Mouse (Mus musculus): Measurements from ENCODE around the gene Fgfr2.

DNA sequence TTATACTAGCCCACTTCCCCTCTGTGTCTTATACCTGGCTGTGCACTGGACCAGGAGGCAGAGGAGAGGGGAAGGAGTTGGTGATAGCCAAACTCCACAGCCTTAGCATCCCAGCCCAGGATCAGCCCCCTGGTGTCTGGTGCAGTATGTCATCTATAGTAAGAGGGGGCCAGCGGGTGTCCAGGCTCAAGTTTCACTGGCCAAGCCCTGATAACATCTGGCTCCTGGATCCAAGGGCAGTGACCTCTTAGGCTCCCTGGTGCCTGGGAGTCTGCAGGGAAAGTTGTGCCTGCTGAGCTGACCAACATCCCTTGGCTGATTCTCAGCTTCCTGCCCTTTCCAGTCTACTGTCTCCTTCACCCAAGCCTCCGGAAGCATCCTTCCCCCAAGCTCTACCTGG, 1315.9 kb downstream of the Fgfr2 start:
- TF ChIP-seq POLR2A (IDR thresholded peaks at IDR 0.05; ENCODE audit: low read depth, low read length) (no peak), CTCF (IDR thresholded peaks at IDR 0.05; ENCODE audit: extremely low read depth, insufficient read length, insufficient replicate concordance, low read depth, low read length) (no peak)

Data from small intestine, adult 2 months (tissue).